Mouse (Mus musculus) erythroblast, embryonic 14.5 days (primary cell): ENCODE measurements around the gene Ptprk.

Source experiments
- GATA1 ChIP-seq: IDR thresholded peaks from 2 replicates; pipeline ENCODE4 v1.6.1; 2012; ENCODE audit warnings: low read length, inconsistent platforms, mixed read lengths
- TAL1 ChIP-seq: IDR thresholded peaks from 3 replicates; pipeline ENCODE4 v1.6.1; 2012; ENCODE audit warnings: low read length, inconsistent platforms, mixed read lengths

- no peak for TF ChIP-seq TAL1
- TF ChIP-seq GATA1 = no peak
These were observed 418.7 kb downstream of the Ptprk start for GRCm38 (mm10) chr10:28493271-28493861.
